Mouse (Mus musculus) cerebellum, adult 2 months (tissue): ENCODE measurements at regions not wholly inside any gene's neighbourhood (a gene's known extent, or its start where the extent isn't known, plus 50 kb on each side); places are given as distances from the start of the nearest gene placed in this dataset.

Experiments
- DNase-seq, 2 experiments: peaks; one replicate each; pipeline ENCODE4 v3.0.0; 2021
- H3K27ac ChIP-seq: fragments of 200-500 bp; 2 replicates; pipeline ENCODE4 v1.5.1; 2012; ENCODE audit warnings: low read length, control low read depth, inconsistent platforms; ENCODE audit not compliant: insufficient read depth
- H3K27me3 ChIP-seq: fragments of 200-500 bp; 2 replicates; pipeline ENCODE4 v1.6.1; 2012; ENCODE audit warnings: inconsistent platforms, mild to moderate bottlenecking, low read length, moderate library complexity; ENCODE audit not compliant: control insufficient read depth, insufficient read depth
- H3K4me1 ChIP-seq: fragments of 200-500 bp; 2 replicates; pipeline ENCODE4 v1.6.1; 2011; ENCODE audit warnings: low read length; ENCODE audit not compliant: control insufficient read depth, insufficient read depth
- H3K4me3 ChIP-seq: fragments of 200-500 bp; replicated peaks from 2 replicates; pipeline ENCODE3; 2011; ENCODE audit warnings: mild to moderate bottlenecking, low read depth, low read length, control low read depth; ENCODE audit not compliant: insufficient read depth
- CTCF ChIP-seq: fragments of 200-500 bp; IDR thresholded peaks from 2 replicates; pipeline ENCODE4 v1.5.1; 2011; ENCODE audit warnings: low read depth, mild to moderate bottlenecking, control low read depth, low read length, moderate library complexity, borderline replicate concordance; ENCODE audit not compliant: insufficient read depth
- POLR2A ChIP-seq: fragments of 200-500 bp; IDR thresholded peaks from 2 replicates; pipeline ENCODE4 v1.6.1; 2011; ENCODE audit warnings: low read length, control low read depth, borderline replicate concordance; ENCODE audit not compliant: insufficient read depth
- WGBS: fragments of 180-500 bp; shearing (Covaris S2); methylation state at CpG from one replicate; pipeline ENCODE4 v1.1.7; 2018; 5-methylcytosine and 5-hydroxymethylcytosine counted together

DNA sequence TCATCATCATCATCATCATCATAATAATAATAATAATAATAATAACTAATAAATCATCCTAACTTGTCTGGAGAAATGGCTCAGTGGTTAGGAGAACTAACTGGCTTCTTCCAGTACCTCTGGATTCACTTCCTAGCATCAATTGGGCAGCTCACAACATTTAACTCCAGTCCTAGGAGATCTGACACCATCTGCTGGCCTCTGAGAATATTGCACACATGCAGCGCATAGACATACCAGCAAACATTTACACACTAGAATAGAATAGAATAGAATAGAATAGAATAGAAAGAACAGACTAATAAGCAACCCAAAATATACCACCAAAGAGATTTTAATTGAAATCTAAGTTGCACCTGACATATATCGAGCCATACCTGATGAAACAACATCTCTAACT is 715.9 kb upstream of the Kirrel3 start:
- no peak for TF ChIP-seq CTCF
- no peak for TF ChIP-seq POLR2A
- DNase-seq: no peak
- H3K27me3 ChIP-seq: no peaks in the 10 kb centered on the region; the same call in 1 of the 2 replicates
- no peak overlapping the region for H3K4me3 ChIP-seq
- peaks cover 4% of the 10 kb centered on the region for H3K4me1 ChIP-seq
- WGBS: 95% methylated on average over 2 of the region's 2 CpGs
- H3K27ac ChIP-seq: no peak overlapping the region

DNA sequence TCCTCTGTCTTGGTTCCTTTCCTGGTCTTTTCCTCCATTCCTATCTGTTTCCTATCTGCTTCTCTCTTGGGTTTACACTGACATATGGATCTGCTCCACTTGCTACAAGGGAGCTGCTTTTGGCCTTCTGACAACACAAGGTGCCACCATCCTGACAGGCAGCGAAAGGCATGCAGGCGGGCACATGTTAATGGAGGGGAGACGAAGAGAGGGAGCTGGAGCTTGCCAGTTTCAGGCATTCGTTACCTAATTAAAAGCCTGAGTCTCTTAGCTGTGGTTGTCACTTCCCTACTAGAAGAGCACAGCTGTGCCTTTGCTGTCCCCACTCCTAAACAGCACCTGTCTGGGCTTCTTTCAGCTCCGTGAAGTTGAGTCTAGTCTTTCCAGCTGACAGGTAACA is 711.5 kb upstream of the Kirrel3 start:
- WGBS: 34% methylated on average over 5 of the region's 5 CpGs
- no peaks in the 10 kb centered on the region; the same call in 1 of the 2 replicates for H3K27me3 ChIP-seq
- H3K27ac ChIP-seq: no peak overlapping the region
- DNase-seq: peak in 1 of 2 experiments; percentile 3
- H3K4me3 ChIP-seq: no peak overlapping the region
- H3K4me1 ChIP-seq: no peaks in the 10 kb centered on the region; the same call in 1 of the 2 replicates
- no peak for TF ChIP-seq POLR2A
- TF ChIP-seq CTCF: no peak

DNA sequence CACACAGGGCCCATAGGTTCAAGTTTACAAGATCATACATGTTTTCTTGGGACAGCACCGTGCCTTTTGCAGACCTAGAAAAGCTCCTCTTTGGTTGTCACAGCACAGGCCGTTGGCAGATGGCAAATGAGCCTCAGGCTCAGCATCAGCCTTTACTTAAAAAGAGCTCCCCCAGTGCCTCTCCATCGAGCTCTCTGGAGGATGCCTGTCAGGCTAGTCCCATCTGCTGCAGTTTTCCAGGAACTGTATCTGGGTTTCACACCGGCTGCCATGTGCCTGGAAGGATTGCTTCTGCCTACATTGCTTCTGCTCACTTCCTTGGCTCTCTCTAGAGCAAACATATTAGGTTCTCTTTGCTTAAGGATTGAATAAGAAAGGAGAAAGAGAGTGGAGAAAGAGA is 695.1 kb upstream of the Kirrel3 start:
- 9% methylated on average over 4 of the region's 4 CpGs for whole genome bisulfite sequencing
- TF ChIP-seq CTCF (no peak), POLR2A (no peak)
- Histone ChIP-seq H3K4me3 (no peak overlapping the region), H3K27me3 (no peaks in the 10 kb centered on the region), H3K4me1 (no peaks in the 10 kb centered on the region), H3K27ac (no peak overlapping the region)
- peak; percentile 39 to 72 for DNase-seq

DNA sequence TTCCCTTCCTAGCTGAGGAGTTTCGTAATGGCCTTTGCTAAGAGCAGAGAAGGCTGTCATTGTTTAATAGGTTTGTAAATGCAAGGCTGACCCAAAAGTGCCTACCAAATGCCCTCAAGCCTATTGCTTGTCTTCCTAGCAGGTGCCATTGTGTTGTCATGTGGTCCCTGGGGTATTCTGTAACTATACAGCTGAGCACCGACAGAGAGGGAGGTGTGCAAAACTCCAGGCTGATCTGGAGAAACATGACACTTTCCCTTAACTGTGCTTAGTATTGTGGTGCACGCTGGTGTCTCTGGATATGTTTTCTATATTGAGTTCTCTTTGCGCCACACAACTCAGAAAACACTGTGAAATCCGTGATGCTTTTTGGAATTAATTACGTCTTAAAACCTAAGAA is 685.4 kb upstream of the Kirrel3 start:
- 83% methylated on average over 6 of the region's 6 CpGs for WGBS
- Histone ChIP-seq H3K4me1 (no peaks in the 10 kb centered on the region), H3K27me3 (no peaks in the 10 kb centered on the region), H3K27ac (no peak overlapping the region), H3K4me3 (no peak overlapping the region)
- no peak for DNase-seq
- TF ChIP-seq POLR2A (no peak), CTCF (no peak)

DNA sequence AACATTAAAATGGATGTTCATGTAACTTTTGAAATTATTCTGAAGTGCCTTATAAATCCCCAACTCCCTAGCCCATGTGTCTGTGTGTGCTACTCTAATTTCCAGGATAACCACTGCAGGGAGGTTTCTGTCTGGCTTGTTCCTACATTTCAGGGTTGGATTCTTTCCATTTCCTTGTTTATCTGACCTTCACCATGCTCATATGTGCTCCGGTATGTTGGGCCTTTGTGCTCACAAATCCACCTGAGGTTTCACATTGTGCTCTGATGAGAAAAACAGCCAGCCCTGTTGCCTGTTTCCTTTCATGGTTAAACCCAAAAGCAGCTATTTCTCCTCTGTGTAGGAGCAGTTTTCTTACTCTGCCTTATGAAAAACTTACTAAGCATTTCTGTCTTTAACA is 684.9 kb upstream of the Kirrel3 start:
- H3K27ac ChIP-seq: no peak overlapping the region
- no peak for DNase-seq
- H3K27me3 ChIP-seq: no peaks in the 10 kb centered on the region
- WGBS: 65% methylated on average over 1 of the region's 1 CpGs
- H3K4me3 ChIP-seq: no peak overlapping the region
- H3K4me1 ChIP-seq: no peaks in the 10 kb centered on the region
- TF ChIP-seq CTCF (no peak), POLR2A (no peak)

DNA sequence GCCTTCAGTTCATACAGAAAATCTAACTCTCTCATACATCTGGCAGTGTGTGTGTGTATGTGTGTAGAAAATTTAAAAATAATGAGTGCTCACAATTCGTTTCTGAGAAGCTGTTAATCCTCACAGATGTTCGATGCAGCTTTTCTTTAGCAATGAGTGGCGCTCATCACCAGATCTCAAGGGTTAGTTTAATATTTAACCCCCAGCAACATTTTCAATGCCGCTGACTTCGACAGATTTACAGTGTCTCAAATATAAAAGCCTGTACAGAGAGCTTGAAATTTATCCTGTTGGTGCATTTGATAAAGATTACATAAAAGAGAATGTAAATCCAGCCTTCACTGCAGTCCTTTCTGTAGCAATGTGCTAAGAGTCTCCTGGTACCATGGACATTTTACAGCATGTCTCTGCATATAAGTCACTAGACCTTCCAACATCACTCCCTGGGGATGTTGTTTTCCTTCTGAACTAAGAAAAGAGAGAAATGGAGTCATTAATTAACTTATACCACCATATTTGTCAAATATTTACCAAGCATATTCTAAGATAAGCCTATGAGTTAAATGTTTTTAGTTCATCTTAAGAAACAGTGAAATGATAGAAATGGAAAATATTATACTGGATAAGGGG is 670.8 kb upstream of the Kirrel3 start:
- H3K27me3 ChIP-seq: no peaks in the 10 kb centered on the region
- TF ChIP-seq CTCF (no peak), POLR2A (no peak)
- no peaks in the 10 kb centered on the region for H3K4me1 ChIP-seq
- no peak overlapping the region for H3K27ac ChIP-seq
- H3K4me3 ChIP-seq: no peak overlapping the region
- DNase-seq: no peak
- WGBS: 81% methylated on average over 5 of the region's 5 CpGs

DNA sequence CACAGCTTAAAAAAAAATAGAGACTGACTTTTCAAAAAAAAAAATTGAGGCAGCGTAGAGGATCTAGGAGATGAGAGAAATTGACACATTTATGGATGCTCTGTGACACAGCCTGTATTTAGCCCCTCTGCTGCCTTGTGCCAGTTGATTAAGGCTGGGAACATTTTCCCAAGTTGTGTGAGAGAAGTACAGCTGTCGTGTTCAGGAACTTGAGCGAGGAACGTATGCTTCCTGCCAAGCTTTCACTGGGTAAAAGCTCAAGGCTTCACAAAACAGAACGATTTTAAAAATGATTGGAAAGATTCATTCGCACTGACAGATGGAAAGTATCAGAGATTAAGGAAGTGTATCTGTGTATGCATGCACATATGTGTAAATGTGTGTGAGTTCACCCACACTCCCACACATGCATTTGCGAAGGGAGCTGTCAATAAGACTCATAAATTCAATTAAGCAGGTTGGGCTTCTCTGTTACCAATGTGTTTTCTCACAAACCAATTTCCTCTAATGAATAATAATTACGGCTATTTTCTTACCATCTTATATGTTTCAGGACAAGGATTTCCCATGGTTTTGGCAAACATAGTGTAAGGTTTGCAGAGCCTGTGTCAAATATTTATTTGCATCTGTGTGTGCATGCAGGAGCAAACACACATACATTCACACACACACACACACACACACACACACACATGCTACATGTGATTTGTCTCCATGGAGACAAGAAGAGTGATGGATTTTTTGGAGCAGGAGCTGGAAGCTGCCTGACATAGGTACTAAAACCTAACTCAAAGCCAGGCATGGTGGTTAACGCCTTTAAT is 662.9 kb upstream of the Kirrel3 start:
- TF ChIP-seq POLR2A (no peak), CTCF (no peak)
- Histone ChIP-seq H3K4me3 (no peak overlapping the region), H3K27ac (no peak overlapping the region), H3K4me1 (no peaks in the 10 kb centered on the region), H3K27me3 (no peaks in the 10 kb centered on the region)
- no peak for DNase-seq
- 53% methylated on average over 9 of the region's 9 CpGs for WGBS

DNA sequence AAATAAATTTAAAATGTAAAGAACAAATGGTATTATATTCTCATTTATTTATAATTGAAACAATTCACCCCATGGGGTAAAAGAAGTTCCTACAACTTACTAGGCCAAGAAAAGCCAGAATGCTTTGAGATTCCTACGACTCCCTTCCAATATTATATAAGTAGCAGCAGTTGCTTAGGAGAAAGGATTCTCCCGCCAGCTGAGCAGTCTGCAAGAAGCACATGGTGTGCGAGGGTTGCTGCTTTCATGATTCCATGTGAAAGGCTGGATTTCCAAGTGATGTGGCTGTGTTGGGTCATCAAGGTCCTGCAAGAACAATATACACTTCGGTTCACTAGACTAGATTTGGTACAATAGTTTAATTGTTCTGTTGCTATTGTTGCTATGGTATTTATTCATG is 659.6 kb upstream of the Kirrel3 start:
- Histone ChIP-seq H3K4me1 (no peaks in the 10 kb centered on the region), H3K27me3 (no peaks in the 10 kb centered on the region), H3K27ac (no peak overlapping the region), H3K4me3 (no peak overlapping the region)
- TF ChIP-seq CTCF: no peak
- no peak for TF ChIP-seq POLR2A
- no peak for DNase-seq
- 65% methylated on average over 4 of the region's 4 CpGs for WGBS
